Mouse (Mus musculus): ENCODE measurements around the gene Wars. TPM values are rescaled to one million over a fixed set of nuclear protein-coding genes. Genes with fewer than 3 reads are reported as not detected.

Gene Wars
- total RNA-seq, 2 experiments from 2014 or later: 33.6 to 39.9 TPM

DNA sequence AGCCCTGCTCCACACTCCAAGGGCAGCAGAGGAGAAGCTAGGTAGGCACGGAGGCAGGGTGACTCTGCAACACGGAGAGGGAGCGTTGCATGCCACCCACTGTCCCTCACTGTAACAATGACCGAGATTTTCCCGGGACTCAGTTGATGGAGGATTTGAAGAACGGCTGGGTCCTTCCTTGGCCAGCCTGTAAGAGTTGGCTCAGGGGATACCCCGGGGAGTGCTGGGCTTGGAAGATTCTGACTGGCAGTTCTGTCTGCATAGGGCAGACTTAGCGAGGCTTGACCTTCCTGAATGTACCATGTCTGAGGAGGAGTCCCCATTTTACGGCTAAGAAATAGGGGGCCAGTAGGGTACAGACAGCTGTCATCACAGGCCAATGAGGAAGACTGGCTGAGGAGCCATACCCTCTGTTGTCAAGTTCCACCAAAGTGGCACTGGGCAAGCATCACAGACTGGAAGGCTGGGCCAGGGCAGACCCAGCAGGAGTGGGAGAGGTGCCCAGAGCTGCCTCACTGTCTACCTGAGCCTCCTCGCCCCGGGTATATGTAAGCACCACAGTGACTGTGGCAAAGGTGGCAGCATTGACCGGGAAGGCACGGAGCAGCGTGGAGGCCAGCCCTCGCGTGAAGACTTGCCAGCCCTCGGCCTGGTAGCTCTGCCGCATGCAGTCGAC is 67.6 kb downstream of the Wars start:
- DNase-seq (ENCODE audit: low spot score in 2 of 2): no peak

DNA sequence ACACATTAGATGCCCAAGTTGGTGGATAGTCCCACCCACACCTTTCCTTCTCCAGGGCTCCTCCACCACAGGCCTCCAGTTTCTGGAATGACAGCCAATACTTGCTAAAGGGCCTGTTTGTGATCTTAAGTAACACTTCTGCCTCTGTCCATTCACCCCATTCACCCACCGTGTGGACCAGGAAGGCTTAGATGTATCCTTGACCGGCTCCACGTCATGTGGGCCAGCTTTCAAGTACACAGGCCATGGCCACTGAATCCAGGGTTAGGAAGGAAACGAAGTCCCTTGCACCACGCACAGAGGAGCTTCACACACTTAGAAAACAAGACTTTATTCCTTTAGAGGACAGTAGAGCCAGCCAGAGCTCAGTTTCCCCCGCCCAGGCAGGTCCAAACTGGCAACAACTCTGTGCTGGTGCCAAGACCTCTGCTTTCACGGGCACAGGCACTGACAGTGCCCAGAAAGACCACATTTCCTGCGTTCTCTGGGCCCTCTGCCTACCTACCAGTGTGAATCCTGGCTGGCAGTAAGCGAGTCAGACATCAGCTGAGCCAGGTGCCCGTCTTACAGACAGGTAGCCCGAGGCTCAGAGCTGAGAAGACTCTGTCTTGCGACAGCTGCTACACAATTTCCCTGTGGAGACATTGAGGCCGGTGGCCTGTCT is 68.3 kb downstream of the Wars start:
- no peak for DNase-seq (ENCODE audit: low spot score in 2 of 2)

DNA sequence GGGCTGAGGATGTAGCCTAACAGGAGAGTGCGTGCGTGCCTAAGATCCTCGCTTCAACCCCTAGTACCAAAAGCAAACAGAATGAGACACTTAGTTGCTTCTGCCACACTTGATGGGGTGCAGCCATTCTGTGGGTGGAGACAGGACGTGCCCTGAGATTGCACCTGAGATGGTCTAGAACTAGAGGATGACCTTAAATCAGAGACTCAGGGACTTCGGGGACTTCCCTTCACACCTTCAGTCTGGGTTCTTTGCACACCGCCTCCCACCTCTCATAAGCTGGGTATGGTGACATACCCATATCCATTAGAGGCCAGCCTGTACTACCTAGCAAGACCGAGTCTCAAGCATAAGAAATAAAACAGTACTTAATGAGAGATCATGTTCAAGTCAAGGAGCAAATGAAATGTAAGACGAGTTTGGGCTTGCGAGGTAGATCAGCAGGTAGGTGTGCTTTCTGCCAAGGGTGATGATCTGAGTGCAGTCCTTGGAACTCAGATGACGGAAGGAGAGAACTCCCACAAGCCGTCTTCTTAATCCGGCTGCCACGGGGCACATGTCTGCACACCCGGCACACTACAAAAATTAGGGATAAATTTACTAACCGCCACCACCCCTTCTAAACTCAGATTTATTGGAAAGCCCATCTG is 69.6 kb downstream of the Wars start:
- no peak for DNase-seq (ENCODE audit: low spot score in 2 of 2)

DNA sequence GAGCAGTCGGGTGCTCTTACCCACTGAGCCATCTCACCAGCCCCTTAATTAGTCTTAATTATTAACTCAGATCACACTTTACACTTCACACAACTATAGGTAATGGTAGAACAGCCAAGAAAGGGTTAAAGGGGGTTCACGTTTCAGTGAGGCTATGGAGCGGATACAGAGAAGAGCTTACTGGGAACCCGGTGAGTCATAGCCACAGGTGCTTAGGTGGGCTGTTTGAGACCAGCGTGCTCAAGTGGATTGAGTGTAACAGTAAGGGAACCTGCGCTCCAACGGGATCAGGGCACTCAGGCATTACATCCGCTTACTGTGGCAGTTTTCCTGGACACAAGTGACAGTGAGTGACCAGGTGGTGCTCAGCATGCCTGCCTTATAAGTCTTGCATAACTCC is 70.9 kb downstream of the Wars start:
- no peak for DNase-seq (ENCODE audit: low spot score in 2 of 2)

DNA sequence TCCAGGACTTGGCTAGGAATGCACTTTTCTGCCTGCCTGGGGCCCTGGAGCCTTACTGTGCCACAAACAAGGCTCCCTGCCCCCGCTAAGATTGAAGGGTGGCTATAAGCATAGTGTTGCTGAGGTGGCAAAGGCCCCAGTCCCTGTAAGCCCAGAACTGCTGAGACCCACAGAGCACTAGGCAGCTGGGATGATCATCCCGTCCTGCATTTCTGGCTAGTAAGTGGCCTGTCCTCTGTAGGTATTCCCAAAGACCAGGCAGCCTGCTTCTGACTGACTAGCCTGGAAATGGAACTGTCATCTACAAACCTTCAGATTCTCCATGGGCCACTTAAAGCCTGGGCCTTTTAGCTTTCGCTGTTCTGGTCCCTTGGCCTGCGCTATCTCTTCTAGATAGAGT is 73.5 kb downstream of the Wars start:
- DNase-seq (ENCODE audit: low spot score in 2 of 2): no peak

DNA sequence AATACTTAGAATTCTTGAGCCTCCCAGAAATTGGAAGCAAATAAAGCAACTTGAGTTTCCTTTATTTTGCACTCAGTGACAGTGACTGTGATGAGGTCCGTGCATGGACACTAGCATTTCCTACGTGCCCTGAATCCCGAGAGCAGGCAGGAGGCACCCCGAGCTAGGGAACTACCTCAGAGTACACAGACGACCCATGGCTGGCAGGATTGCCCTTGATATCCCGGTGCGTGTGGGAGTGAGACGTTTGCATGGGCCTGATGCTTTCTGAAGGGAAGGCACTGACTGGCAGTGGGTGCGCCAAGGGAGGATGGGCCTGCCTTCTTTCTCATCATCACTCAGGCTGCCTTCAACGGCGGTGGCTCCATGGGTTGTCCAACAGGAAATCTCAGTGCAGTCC is 77.4 kb downstream of the Wars start:
- no peak for DNase-seq (ENCODE audit: low spot score in 2 of 2)

DNA sequence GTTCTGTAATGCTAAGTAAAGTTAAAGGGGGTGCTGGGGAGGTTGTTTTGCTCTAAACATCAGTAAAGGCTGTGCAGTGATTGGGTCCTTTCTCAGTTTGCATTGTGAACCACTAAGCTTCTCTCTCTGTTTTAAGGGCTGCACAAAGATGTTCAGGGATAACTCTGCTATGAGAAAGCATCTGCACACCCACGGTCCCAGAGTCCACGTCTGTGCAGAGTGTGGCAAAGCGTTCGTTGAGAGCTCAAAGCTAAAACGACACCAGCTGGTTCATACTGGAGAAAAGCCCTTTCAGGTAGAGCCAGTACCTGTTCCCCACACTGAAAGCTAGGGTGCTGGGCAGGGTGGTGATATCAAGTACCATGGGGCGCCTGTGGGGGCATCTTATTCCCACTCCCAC is 79.5 kb downstream of the Wars start:
- DNase-seq (ENCODE audit: low spot score in 2 of 2): no peak

DNA sequence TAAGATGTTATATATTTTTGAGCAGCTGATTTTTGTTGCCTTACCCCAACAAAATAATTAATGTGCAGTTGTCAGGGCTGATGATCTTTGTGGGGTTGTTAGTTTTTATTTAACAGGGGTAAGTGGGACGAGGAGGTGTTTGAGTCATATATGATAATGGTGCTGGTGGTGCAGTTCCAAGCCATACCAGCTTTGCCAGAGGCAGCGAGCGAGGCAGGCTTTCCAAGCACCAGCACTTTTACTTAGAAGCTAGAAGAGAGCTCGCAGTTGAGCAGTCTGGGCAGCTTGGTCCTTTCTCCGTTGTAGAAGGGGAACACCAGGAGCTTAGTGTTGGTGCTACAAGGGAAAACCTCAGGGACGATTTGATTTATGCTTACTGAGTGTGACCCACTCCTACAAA is 81.5 kb downstream of the Wars start:
- no peak for DNase-seq (ENCODE audit: low spot score in 2 of 2)

DNA sequence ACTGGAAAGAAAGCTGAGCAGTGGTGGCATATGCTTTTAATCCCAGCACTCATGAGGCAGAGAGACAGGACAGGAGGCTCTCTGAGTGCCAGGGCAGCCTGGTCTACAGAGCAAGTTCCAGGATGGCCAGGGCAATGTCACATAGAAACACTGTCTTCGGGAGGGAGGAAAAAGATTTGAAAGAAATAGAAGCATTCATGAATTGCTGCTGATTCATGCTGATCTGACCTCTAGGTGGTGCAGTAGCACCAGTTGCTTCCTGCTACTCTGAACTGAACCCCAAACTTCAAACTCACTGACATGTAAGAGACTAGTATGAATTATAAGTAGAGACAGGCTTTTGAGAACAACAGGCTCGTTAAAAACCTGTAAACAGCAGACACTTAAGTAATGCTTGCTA is 82.8 kb downstream of the Wars start:
- no peak for DNase-seq (ENCODE audit: low spot score in 2 of 2)

DNA sequence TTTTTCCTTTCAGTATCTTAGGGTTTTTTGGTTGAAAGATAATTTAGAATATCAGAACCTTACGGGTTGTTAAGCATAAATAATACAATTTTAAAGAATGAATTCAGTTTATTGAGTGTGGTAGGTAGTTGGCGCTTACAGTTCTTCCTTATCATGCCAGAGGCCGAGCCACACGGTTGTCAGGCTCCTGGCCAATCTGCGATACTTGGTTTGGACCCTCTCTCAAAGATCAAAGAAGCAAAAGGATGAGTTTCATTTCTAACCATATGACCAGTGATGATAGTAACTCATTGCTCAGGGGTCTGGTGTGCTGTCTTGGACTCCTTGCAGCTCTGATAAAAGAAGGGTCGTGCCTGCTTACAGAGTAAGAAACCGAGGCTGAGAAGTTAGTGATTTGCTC is 83.7 kb downstream of the Wars start:
- DNase-seq (ENCODE audit: low spot score in 2 of 2): no peak

Small RNAs within 50 kb of the gene (microRNA-seq; reads per million reads assigned to microRNA genes)
- gene Mir345: 48.2 reads per million, percentile 43 among the genes with 10 or more reads in this experiment

Other genes starting within 250 kb of the Wars start
- not detected for gene Degs2, start 191.9 kb downstream of the Wars start, total RNA-seq (2021)
- 10 to 100 TPM; 36.7 to 43.8 TPM for gene Yy1, start 101.2 kb downstream of the Wars start, total RNA-seq (2021)
- gene Slc25a29, start 58.3 kb downstream of the Wars start, total RNA-seq (2021): 1 to 10 TPM; 3.4 to 5.6 TPM
- 10 to 100 TPM in 1 of 2 experiments, 1 to 10 TPM in 1; 8.6 to 10.5 TPM for gene Slc25a47, start 58.1 kb downstream of the Wars start, total RNA-seq (2021)
- 1 to 10 TPM; 5.1 to 5.8 TPM for gene Wdr25, start 543 bp downstream of the Wars start, total RNA-seq (2021)
- 1 to 10 TPM; 6.2 to 7.0 TPM for gene Begain, start 174.0 kb upstream of the Wars start, total RNA-seq (2021)

All from gastrocnemius, postnatal 4 days (tissue).